14 mouse cellular contexts compared by ENCODE assay signal in genomic region chr15:51105359-51106008, GRCm38 (mm10).
A peak's percentile ranks its signal among the peaks of the same experiment; 100 is the strongest.
DNase-seq lines count a peak whose midpoint lies in the region; ATAC-seq and TF ChIP-seq lines count a peak whose summit lies in the region.
"Had no signal": no experiment of that assay in that cellular context is flagged by ENCODE, and none has a peak within 500 bp of the region (broad histone marks: within the 10 kb centered on the region; RNA-seq: fewer than 3 reads in every experiment).

No protein-coding gene starts in this region.

- H3K27ac ChIP-seq in heart, embryonic 13.5 days (replicated peaks): no peak overlapping the region
- H3K27ac ChIP-seq in heart, embryonic 11.5 days (ENCODE audit: low read depth, low read length): no peak overlapping the region
- H3K27ac ChIP-seq in midbrain, embryonic 14.5 days (replicated peaks; ENCODE audit: low read depth, low read length): no peak overlapping the region
- H3K27ac ChIP-seq in midbrain, embryonic 13.5 days: no peak overlapping the region
- 0 out of 2 replicates have a peak overlapping the region, but pooled peaks have one; percentile 11 for H3K27ac ChIP-seq in midbrain, embryonic 15.5 days
- no peak overlapping the region for H3K27ac ChIP-seq in stomach, postnatal 0 days (replicated peaks)
- H3K27ac ChIP-seq: kidney, postnatal 0 days; left cerebral cortex, adult 2 months; liver, embryonic 14.5 days had no signal

- ATAC-seq in heart, embryonic 13.5 days (ENCODE audit: extremely low read depth, insufficient number of reproducible peaks, low FRiP score, low TSS enrichment): no peak
- no peak for ATAC-seq in heart, embryonic 11.5 days (replicated peaks; ENCODE audit: insufficient number of reproducible peaks, low FRiP score, low TSS enrichment)
- no peak for ATAC-seq in midbrain, embryonic 14.5 days (ENCODE audit: low FRiP score, low TSS enrichment)
- ATAC-seq in midbrain, embryonic 13.5 days: no peak
- ATAC-seq in midbrain, embryonic 15.5 days (replicated peaks): no peak; the same call in 1 of the 2 replicates
- ATAC-seq in stomach, postnatal 0 days (ENCODE audit: low FRiP score, low TSS enrichment): no peak

- 73% methylated on average over 17 of the region's 17 CpGs for WGBS in heart, embryonic 13.5 days
- WGBS in heart, embryonic 11.5 days (ENCODE audit: insufficient replicate concordance): 66% methylated on average over 17 of the region's 17 CpGs
- 56% methylated on average over 17 of the region's 17 CpGs for WGBS in midbrain, embryonic 14.5 days
- 60% methylated on average over 17 of the region's 17 CpGs for WGBS in midbrain, embryonic 13.5 days
- 61% methylated on average over 17 of the region's 17 CpGs for WGBS in midbrain, embryonic 15.5 days
- whole genome bisulfite sequencing in stomach, postnatal 0 days: 51% methylated on average over 17 of the region's 17 CpGs

- TF ChIP-seq CTCF in stomach, postnatal 0 days (IDR thresholded peaks at IDR 0.05; ENCODE audit: low read depth): no peak

- H3K4me3 ChIP-seq in heart, embryonic 13.5 days: no peak overlapping the region
- H3K4me3 ChIP-seq in heart, embryonic 11.5 days (ENCODE audit: low read depth, low read length): no peak overlapping the region
- no peak overlapping the region for H3K4me3 ChIP-seq in midbrain, embryonic 14.5 days (replicated peaks; ENCODE audit: low read depth, low read length)
- H3K4me3 ChIP-seq in midbrain, embryonic 13.5 days (replicated peaks): no peak overlapping the region
- no peak overlapping the region for H3K4me3 ChIP-seq in midbrain, embryonic 15.5 days
- peak overlapping the region; percentile 10; the same call in 1 of the 2 replicates for H3K4me3 ChIP-seq in stomach, postnatal 0 days (ENCODE audit: low read depth, low read length)
- H3K4me3 ChIP-seq: left cerebral cortex, adult 2 months; megakaryocyte, embryonic 14.5 days had no signal

- H3K4me2 ChIP-seq in heart, embryonic 13.5 days: peak overlapping the region; percentile 7; the same call in 1 of the 2 replicates
- no peak overlapping the region for H3K4me2 ChIP-seq in heart, embryonic 11.5 days
- H3K4me2 ChIP-seq in midbrain, embryonic 14.5 days (ENCODE audit: low read length): no peak overlapping the region
- no peak overlapping the region for H3K4me2 ChIP-seq in midbrain, embryonic 13.5 days (replicated peaks)
- no peak overlapping the region for H3K4me2 ChIP-seq in midbrain, embryonic 15.5 days
- peak overlapping the region; percentile 37 for H3K4me2 ChIP-seq in stomach, postnatal 0 days (replicated peaks; ENCODE audit: low read depth)

- H3K36me3 ChIP-seq in heart, embryonic 13.5 days: no peaks in the 10 kb centered on the region
- H3K36me3 ChIP-seq in heart, embryonic 11.5 days (ENCODE audit: control insufficient read depth, insufficient read depth, low read length): no peaks in the 10 kb centered on the region
- H3K36me3 ChIP-seq in midbrain, embryonic 14.5 days (ENCODE audit: control insufficient read depth, insufficient read depth, low read length): no peaks in the 10 kb centered on the region
- no peaks in the 10 kb centered on the region for H3K36me3 ChIP-seq in midbrain, embryonic 13.5 days
- H3K36me3 ChIP-seq in midbrain, embryonic 15.5 days (replicated peaks): no peaks in the 10 kb centered on the region
- no peaks in the 10 kb centered on the region for H3K36me3 ChIP-seq in stomach, postnatal 0 days (ENCODE audit: control insufficient read depth, insufficient read depth, low read length)

- H3K9me3 ChIP-seq in heart, embryonic 13.5 days: no peaks in the 10 kb centered on the region
- no peaks in the 10 kb centered on the region for H3K9me3 ChIP-seq in heart, embryonic 11.5 days (replicated peaks; ENCODE audit: control insufficient read depth, low read length)
- H3K9me3 ChIP-seq in midbrain, embryonic 14.5 days (ENCODE audit: control insufficient read depth, low read length): no peaks in the 10 kb centered on the region
- H3K9me3 ChIP-seq in midbrain, embryonic 13.5 days: no peaks in the 10 kb centered on the region
- no peaks in the 10 kb centered on the region for H3K9me3 ChIP-seq in midbrain, embryonic 15.5 days
- no peaks in the 10 kb centered on the region for H3K9me3 ChIP-seq in stomach, postnatal 0 days (ENCODE audit: control insufficient read depth, low read length)

- H3K9ac ChIP-seq in heart, embryonic 13.5 days: no peak overlapping the region
- H3K9ac ChIP-seq in heart, embryonic 11.5 days (ENCODE audit: low read depth, low read length): no peak overlapping the region
- no peak overlapping the region for H3K9ac ChIP-seq in midbrain, embryonic 14.5 days (replicated peaks; ENCODE audit: low read length)
- H3K9ac ChIP-seq in midbrain, embryonic 13.5 days (replicated peaks): no peak overlapping the region
- no peak overlapping the region for H3K9ac ChIP-seq in midbrain, embryonic 15.5 days
- no peak overlapping the region for H3K9ac ChIP-seq in stomach, postnatal 0 days (ENCODE audit: low read length)
- H3K9ac ChIP-seq: liver, embryonic 14.5 days had no signal

- no peaks in the 10 kb centered on the region for H3K27me3 ChIP-seq in heart, embryonic 13.5 days (replicated peaks)
- H3K27me3 ChIP-seq in heart, embryonic 11.5 days (ENCODE audit: control insufficient read depth, insufficient read depth, low read length): no peaks in the 10 kb centered on the region
- no peaks in the 10 kb centered on the region for H3K27me3 ChIP-seq in midbrain, embryonic 14.5 days (ENCODE audit: control insufficient read depth, insufficient read depth, low read length)
- H3K27me3 ChIP-seq in midbrain, embryonic 13.5 days: no peaks in the 10 kb centered on the region
- no peaks in the 10 kb centered on the region for H3K27me3 ChIP-seq in midbrain, embryonic 15.5 days (replicated peaks)
- no peaks in the 10 kb centered on the region for H3K27me3 ChIP-seq in stomach, postnatal 0 days (ENCODE audit: control insufficient read depth, insufficient read depth, low read length)
- H3K27me3 ChIP-seq: megakaryocyte, embryonic 14.5 days had no signal

- H3K4me1 ChIP-seq in heart, embryonic 13.5 days: no peaks in the 10 kb centered on the region; the same call in 1 of the 2 replicates
- no peaks in the 10 kb centered on the region for H3K4me1 ChIP-seq in heart, embryonic 11.5 days (ENCODE audit: control insufficient read depth, insufficient read depth, low read length)
- 0 out of 2 replicates have a peak, but pooled peaks cover 5% of the 10 kb centered on the region for H3K4me1 ChIP-seq in midbrain, embryonic 14.5 days (ENCODE audit: control insufficient read depth, insufficient read depth, low read length)
- H3K4me1 ChIP-seq in midbrain, embryonic 13.5 days (replicated peaks): peaks cover 11% of the 10 kb centered on the region
- peaks cover 8% of the 10 kb centered on the region; the same call in 1 of the 2 replicates for H3K4me1 ChIP-seq in midbrain, embryonic 15.5 days
- no peaks in the 10 kb centered on the region for H3K4me1 ChIP-seq in stomach, postnatal 0 days (replicated peaks; ENCODE audit: control insufficient read depth, insufficient read depth)
- H3K4me1 ChIP-seq: megakaryocyte, embryonic 14.5 days had no signal

- TF ChIP-seq EP300 in stomach, postnatal 0 days (optimal IDR thresholded peaks at IDR 0.05): no peak

- peak; percentile 59 for DNase-seq in midbrain, embryonic 14.5 days
- no peak for DNase-seq in stomach, postnatal 0 days (ENCODE audit: low spot score)
- DNase-seq in adrenal gland, adult (ENCODE audit: inconsistent age in 2 of 2, low spot score in 1 of 2): no peak
- DNase-seq in left cerebral cortex, adult 11 months (ENCODE audit: low spot score): no peak
- DNase-seq: cerebellum, postnatal 14 days; thymus, adult 2 months had no signal

Comparison
In these comparisons a context has a peak if more than half of its experiments do, and no peak if none do; other contexts are left out.
1. H3K4me2 ChIP-seq: peak in heart, embryonic 13.5 days (single experiment) and stomach, postnatal 0 days (single experiment); none in heart, embryonic 11.5 days (single experiment), midbrain, embryonic 14.5 days (single experiment), midbrain, embryonic 13.5 days (single experiment) and midbrain, embryonic 15.5 days (single experiment).